Mouse (Mus musculus): ENCODE results near the gene Fabp7. TPM values are rescaled to one million over a fixed set of nuclear protein-coding genes. Genes with fewer than 3 reads are reported as not detected.

Gene Fabp7
- total and polyA plus RNA-seq, 3 experiments: not detected

DNA sequence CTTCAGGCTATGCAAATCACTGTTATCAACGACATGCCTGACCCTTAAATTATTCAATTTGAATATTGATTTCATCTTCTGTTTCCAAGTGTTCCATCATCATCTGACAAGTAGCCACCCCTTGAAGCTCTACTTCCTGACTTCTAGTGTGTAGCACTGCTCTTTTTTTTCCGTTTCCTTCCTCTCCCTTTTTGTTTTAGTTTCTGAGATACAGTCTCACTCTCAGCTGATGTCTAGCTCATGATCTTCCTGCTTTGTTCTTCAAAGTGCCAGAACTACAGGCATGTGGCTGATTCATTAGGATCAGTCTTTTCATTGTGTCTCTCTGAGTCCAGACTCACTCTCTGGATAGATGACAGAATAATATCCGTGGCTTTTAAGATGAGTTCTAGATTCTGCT is 24.0 kb upstream of the Fabp7 start:
- H3K4me2 ChIP-seq (ENCODE audit: insufficient read depth, low read depth, poor library complexity, severe bottlenecking): no peak overlapping the region
- no peaks in the 10 kb centered on the region for H3K9me3 ChIP-seq (replicated peaks; ENCODE audit: low read length)
- TF ChIP-seq ETS1 (conservative IDR thresholded peaks at IDR 0.05; ENCODE audit: low read depth, low read length) (no peak), NELFE (IDR thresholded peaks at IDR 0.05; ENCODE audit: low read depth, low read length) (no peak), MAFK (IDR thresholded peaks at IDR 0.05; ENCODE audit: insufficient replicate concordance, low read length) (no peak), SIN3A (IDR thresholded peaks at IDR 0.05; ENCODE audit: low read length) (no peak), IRF4 (IDR thresholded peaks at IDR 0.05; ENCODE audit: low read depth, low read length) (no peak), BHLHE40 (IDR thresholded peaks at IDR 0.05; ENCODE audit: low read depth, low read length) (no peak), USF2 (conservative IDR thresholded peaks at IDR 0.05; ENCODE audit: low read depth, low read length) (no peak)
- no peak for DNase-seq (ENCODE audit: extremely low read depth)
- dilution Hi-C loops (cut with MboI; ENCODE audit: extremely low pct_ligation_motif_present, extremely low pct_unique_long_range_greater_than_20kb, low sequenced_read_pairs): no loop called here
- no peaks in the 10 kb centered on the region for H3K79me2 ChIP-seq (replicated peaks; ENCODE audit: control insufficient read depth, extremely low read depth, insufficient read depth, poor library complexity, severe bottlenecking)
- H3K9ac ChIP-seq (ENCODE audit: insufficient read depth, low read depth): no peak overlapping the region
- no peak overlapping the region for H3K4me3 ChIP-seq (replicated peaks in 1 of 3; ENCODE audit: low read depth in 2 of 3, low read length in 2 of 3, poor library complexity in 1 of 3)
- H3K36me3 ChIP-seq (replicated peaks in 1 of 2; ENCODE audit: control insufficient read depth in 1 of 2, insufficient read depth in 1 of 2, low read length in 1 of 2): no peaks in the 10 kb centered on the region
- no peaks in the 10 kb centered on the region for H3K4me1 ChIP-seq (ENCODE audit: control insufficient read depth in 1 of 2, insufficient read depth in 2 of 2)
- no peak overlapping the region for H3K27ac ChIP-seq (ENCODE audit: insufficient read depth, low read depth)
- H3K27me3 ChIP-seq (replicated peaks): no peaks in the 10 kb centered on the region
- in situ Hi-C loops (cut with MboI; ENCODE audit: low pct_ligation_motif_present, low pct_unique_long_range_greater_than_20kb, low sequenced_read_pairs): no loop called here

GRCm38 (mm10) chr10:57763044-57763443 is 21.6 kb upstream of the Fabp7 start:
- in situ Hi-C loops (cut with MboI; ENCODE audit: low pct_ligation_motif_present, low pct_unique_long_range_greater_than_20kb, low sequenced_read_pairs) (no loop called here), dilution Hi-C loops (cut with MboI; ENCODE audit: extremely low pct_ligation_motif_present, extremely low pct_unique_long_range_greater_than_20kb, low sequenced_read_pairs) (no loop called here)
- no peaks in the 10 kb centered on the region for H3K27me3 ChIP-seq (replicated peaks)
- H3K27ac ChIP-seq (ENCODE audit: insufficient read depth, low read depth): no peak overlapping the region
- no peaks in the 10 kb centered on the region for H3K36me3 ChIP-seq (replicated peaks in 1 of 2; ENCODE audit: control insufficient read depth in 1 of 2, insufficient read depth in 1 of 2, low read length in 1 of 2)
- H3K9ac ChIP-seq (ENCODE audit: insufficient read depth, low read depth): no peak overlapping the region
- H3K9me3 ChIP-seq (replicated peaks; ENCODE audit: low read length): no peaks in the 10 kb centered on the region
- H3K4me3 ChIP-seq (replicated peaks in 1 of 3; ENCODE audit: low read depth in 2 of 3, low read length in 2 of 3, poor library complexity in 1 of 3): no peak overlapping the region
- TF ChIP-seq ZC3H11A (IDR thresholded peaks at IDR 0.05; ENCODE audit: low read depth, low read length): no peak
- no peak for TF ChIP-seq CHD2 (IDR thresholded peaks at IDR 0.05; ENCODE audit: low read length)
- TF ChIP-seq MYC (IDR thresholded peaks at IDR 0.05; ENCODE audit: low read depth, low read length): no peak
- no peak for TF ChIP-seq SMC3 (IDR thresholded peaks at IDR 0.05; ENCODE audit: low read depth, low read length)
- TF ChIP-seq SIN3A (IDR thresholded peaks at IDR 0.05; ENCODE audit: low read length): no peak
- TF ChIP-seq PAX5 (IDR thresholded peaks at IDR 0.05; ENCODE audit: low read length): no peak
- TF ChIP-seq CHD1 (IDR thresholded peaks at IDR 0.05; ENCODE audit: low read depth, low read length): no peak
- no peak for TF ChIP-seq NRF1 (IDR thresholded peaks at IDR 0.05; ENCODE audit: low read depth, low read length)
- no peak for TF ChIP-seq POLR2A (IDR thresholded peaks at IDR 0.05; ENCODE audit: low read depth, low read length)
- H3K4me1 ChIP-seq (ENCODE audit: control insufficient read depth in 1 of 2, insufficient read depth in 2 of 2): no peaks in the 10 kb centered on the region
- no peaks in the 10 kb centered on the region for H3K79me2 ChIP-seq (replicated peaks; ENCODE audit: control insufficient read depth, extremely low read depth, insufficient read depth, poor library complexity, severe bottlenecking)
- no peak overlapping the region for H3K4me2 ChIP-seq (ENCODE audit: insufficient read depth, low read depth, poor library complexity, severe bottlenecking)
- no peak for DNase-seq (ENCODE audit: extremely low read depth)
